Mouse (Mus musculus) c-Kit-positive CD71-positive TER-119-negative erythroid progenitor cells, embryonic 14.5 days (primary cell): Measurements from ENCODE around the gene Gss.
"Not testable (repeated sequence)": the region's sequence is repeated elsewhere in the genome, so short reads cannot be mapped to it uniquely, and the experiment has no call there.

Experiments
- DNase-seq: peaks from one replicate; pipeline ENCODE4 v3.0.0-alpha.2; 2013; ENCODE audit warnings: low read depth

Gss gene

DNA sequence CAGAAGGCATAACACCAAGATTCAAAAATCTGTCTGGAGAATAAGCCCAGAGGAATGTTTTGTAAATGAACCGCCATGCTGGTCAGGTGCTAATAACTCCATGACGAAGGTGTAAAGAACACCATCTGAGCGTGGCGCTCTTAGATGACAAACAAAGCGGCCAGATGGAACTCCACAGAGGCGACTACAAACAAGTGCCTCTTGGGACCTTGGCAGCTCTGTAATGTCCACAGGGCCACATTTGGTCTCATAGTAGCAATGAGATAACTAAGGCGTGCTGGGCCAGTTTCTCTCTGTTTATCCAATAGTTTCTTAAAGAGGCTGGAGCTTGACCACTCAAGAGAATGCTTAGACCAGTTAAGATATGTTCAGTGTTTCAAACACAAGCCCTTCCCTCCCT is 18.6 kb downstream of the Gss start:
- DNase-seq = no peak

DNA sequence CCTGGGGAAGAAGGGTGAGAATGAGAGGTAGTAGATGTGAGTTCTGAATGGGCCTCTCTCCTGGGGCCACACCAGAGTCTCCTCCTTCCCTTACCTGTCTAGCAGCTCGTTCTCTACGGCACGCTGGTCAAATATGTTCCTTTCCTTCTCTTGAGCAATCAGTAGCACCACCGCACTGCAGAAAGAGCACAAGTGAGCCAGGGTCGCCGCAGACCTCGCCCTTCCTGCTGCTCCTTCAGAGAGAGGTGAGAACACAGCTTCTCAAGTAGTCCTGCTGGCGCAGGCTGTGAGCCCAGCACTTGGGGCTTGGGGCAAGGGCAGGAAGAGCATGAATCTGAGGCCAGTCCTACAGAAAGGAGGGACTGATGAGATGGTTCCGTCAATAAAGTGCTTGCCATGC is 19.6 kb downstream of the Gss start:
- no peak for DNase-seq

DNA sequence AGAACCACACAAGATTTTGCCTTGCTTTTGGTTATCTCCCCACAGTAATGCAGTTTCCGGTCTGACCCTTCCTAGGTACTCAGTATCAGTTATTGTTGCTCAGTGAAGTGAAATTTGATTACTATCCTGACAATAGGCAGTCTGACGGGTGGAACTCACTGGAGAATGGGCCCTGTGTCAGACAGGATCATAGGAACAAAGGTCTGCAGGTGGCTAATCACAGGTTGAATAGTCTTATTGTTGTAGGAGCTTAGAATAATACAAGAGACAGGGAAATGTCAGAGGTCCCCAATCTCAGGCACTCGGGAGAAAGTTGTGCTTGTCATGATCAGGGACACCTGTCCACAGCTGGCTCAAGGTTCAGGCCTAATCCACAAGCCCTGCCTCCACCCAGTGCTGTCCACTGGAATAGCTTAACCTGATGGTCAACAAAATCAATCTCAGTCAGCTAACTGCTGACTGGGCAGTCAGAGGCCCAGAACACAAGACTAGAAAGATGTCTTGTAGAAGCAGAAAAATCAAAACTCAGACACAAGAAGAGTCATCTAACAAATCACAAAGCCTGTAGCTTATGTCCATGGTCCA is 23.3 kb downstream of the Gss start:
- DNase-seq = no peak

DNA sequence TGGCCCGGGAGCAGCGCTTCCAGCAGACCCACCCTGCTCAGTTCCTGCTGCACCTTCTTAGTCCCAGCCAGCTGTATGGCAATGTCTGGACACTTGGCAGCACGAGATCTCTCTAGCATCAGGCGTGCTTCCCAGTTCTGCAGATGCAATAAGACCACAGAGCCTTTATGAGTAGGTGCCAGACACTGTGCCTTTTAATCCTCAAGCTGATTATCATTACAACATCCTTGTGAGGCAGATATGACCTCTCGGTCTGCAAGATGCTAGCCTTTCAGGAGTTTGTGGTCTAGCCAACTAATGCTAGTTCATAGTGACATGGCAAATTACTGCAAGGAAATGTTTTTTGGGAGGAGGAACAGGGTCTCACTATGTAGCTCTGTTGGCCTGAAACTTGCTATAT is 24.9 kb downstream of the Gss start:
- no peak for DNase-seq

DNA sequence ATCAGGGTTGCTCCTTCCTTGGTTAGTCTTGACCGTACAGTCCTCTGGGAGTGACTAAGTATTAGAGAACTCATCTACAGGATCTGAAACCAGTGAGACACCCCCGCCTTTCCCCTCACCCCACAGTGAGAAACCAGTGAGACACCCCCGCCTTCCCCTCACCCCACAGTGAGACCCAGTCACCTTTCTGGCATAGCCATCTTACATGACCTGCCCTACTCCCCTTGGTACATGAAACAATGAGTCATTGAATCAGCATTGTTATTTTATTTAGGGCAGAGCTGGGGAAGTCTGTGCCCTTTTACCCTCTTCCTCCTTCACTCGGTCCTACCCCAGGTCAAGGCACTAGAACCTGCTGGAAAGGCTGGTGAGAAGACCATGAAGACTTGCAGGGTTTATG is 29.7 kb downstream of the Gss start:
- no peak for DNase-seq

DNA sequence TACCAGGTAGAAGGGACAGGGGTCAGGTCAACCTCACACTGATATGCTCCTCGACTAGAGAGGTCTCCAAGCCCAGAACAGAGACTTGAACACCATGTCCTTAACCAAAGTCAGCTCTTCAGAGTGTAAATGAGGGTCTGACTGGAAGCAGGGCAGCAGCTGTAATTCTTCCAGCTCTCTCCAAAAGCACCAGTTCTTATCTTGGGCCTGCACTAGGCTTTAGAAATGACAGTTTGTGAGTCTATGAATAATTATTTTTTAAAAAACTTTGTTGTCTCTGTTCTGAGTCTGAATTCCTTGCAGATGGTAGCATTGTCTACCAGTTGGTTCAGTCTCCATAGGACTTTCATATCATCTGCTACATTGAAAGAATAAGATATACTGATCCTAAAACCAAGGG is 30.4 kb downstream of the Gss start:
- no peak for DNase-seq

DNA sequence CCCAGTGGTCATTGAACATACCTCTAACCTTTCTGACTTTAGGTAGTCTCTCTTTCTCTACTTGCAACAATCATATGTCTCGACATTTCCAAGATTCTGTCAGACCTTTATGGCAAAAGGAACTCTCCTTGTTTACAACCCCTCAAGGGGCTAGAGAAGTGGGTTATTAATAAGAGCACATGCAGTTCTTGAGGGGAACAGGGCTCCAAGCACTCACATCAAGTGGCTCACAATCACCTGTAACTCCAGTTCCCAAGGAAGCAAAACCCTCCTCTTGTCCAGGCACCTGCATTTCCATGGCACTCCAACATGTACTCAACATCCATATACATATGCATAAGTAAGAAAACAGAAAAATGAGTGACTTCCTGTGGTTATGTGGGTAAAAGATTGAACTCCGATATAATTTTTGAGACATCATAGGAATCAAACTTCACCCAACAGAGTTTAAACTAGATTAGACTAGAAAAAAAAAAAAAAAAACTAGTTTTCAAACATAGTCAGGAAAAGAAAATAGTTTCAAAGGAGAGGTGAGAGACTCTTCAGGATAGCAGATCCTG is 38.1 kb downstream of the Gss start:
- DNase-seq = no peak

DNA sequence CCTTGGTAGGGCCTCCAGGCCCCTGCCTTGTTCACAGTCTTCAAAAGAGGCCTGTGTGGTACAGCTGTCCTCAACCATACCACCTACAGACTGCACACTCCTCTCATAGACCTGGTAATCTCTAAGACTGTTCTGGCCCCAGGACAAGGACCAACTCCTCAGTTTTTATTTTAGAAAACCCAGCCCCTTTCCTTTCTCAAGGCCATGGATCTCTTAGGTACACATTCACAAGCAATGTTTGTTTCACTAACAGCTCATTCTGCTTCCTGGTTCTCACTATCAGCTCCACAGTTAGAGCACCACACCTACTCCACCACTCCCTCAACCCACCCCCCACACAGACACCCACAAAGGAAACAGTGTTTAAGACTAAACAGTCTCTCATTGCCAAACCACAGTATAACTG is 39.7 kb downstream of the Gss start:
- peak; percentile 38 for DNase-seq

DNA sequence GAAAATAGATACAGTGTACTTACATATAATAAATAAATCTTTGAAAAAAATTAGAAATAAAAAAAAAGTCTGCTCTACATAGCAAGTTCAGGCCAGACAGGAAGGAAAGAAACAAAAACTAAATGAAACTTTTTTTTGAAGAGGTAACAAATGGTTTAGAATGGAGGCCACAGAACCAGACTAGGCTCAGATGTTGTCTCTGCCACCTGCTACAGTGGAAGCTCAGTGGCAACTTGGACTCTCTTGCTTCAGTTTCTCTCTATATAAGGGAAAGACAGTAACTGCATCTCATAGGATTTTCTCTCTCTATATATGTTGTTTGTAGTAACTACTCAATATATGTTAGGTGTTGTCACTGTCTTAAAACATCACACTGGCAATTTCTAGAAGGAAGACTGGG is 40.3 kb downstream of the Gss start:
- no peak for DNase-seq

DNA sequence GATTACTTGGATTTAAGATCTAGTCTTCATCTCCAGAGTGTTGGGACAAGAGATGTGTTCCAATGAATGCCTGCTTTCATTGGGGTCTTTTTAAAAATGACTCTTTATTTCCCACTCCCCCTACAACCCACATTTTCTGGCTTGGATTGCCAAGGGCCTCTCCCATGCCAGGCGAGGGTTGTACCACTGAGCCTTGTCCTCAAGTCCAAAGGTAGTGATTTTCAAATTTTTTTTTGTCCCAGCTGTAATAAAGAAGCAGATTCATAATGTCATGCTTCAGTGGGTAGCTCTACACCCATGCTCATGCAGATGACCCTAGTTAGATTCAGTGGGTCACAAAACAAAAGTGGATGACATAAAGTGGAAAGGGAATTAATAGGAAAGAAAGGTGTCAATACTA is 45.7 kb downstream of the Gss start:
- DNase-seq = no peak

DNA sequence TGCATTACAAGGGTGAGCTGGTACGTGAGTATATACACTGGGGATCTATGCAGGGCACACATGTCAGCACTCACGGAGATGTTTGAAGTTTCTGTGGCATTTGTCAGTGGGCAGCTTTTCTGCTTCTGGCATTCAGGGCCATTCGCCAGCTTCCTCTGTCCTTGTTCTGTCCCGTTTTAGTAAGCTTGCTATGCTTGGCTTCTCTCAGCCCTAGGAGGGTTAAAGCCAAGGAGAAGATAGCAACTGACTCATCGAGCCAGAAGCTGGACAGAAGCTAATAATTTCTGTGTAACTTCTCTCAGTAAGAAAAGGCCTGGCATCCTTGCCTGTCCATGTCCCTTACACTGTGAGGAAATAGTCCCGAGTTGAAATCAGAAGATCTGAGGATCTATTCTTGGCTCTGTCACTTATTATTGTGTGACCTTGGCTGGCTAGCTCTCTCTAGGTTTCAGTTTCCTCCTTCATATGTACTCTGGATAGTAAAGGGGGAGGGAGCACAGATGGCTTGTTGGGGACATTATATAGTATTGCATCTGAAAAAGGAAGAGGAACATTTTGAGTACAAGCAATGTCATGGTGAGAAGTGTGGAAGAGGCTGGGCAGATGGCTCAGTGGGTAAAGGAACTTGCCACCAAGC is 51.7 kb downstream of the Gss start:
- no peak for DNase-seq

DNA sequence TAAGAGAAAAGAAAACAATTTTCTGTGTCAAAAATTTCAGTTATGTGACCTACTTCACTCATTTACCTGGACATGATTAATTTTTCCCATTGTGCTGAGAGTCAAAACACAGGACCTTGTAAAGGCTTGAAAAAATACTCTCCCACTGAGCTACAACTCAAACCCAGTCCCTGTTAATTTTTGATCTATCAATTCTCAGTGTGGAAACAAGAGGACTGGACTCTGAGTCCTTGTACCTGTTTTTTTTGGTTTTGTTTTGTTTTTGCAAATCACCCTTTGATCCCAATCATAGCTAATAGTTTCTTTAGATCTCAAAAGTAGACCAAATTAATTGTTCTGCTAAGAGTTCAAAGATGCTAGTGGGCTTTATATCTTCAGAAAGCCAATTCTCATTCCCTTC is 52.9 kb downstream of the Gss start:
- DNase-seq = no peak

DNA sequence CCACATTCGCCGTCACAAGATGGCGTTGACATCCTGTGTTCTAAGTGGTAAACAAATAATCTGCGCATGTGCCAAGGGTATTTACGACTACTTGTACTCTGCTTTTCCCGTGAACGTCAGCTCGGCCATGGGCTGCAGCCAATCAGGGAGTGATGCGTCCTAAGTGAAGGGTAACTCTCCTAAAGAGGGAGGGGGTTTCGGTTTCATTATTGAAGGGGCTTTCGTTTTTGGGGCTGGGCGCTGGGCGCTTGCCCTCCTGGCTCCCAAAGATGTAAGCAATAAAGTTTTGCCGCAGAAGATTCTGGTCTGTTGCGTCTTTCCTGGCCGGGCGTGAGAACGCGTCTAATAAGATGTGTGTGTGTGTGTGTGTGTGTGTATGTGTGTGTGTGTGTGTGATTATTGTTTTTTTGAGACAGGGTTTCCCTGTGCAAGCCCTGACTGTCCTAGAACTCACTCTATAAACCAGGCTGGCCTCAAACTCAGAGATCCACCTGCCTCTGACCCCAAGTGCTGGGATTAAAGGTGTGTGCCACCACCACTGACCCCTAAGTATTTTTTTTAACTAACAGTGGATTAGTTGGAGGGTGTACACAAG is 54.0 kb downstream of the Gss start:
- DNase-seq = not testable (repeated sequence)

DNA sequence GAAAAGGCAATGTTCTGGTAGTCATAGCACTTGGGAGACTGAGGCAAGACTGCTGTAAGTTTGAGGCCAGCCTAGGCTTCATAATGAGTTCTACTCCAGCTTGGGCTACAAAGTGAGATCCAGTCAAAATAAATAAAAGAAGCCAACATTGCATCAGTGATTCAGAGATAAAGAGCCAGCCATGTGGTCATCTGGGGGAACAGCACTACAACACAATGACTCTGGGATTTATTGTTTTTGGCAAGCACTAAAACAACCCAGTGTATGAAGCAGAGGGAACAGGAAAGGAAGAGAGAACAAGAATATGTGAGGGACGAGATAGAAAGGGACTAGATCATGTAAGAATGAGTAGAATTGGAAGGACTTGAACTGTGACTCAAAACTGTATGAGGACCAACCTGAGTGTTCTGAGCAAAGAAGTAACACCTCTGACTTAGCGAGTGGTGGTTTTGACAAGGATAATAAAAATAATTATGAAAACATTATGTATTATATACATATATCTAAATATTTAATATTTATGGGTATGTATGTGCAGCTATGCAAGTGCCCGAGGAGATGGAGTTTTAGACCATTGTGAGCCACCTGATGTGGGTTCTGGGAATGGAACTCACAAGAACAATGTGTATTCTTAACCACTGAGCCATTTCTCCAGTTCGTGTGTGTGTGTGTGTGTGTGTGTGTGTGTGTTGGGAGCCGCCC is 54.7 kb downstream of the Gss start:
- DNase-seq = no peak

DNA sequence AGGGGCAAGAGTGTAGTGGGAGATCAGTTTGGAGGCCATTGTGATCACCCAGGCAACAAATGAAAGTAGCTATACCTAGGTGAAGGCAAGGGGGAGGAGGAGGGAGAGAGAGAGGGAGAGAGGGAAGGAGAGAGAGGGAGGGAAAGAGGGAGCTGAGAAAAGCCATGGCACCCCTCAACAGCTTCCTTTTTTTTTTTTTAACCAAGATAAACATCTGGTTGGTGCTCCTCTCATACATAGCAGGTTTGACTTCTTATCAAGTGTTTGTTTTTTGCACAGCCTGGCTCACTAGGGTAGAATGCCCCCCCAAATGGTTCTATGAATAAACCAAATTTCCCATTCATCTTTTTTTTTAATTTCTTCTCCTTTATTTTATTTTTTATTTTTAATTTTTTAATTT is 56.3 kb downstream of the Gss start:
- no peak for DNase-seq

DNA sequence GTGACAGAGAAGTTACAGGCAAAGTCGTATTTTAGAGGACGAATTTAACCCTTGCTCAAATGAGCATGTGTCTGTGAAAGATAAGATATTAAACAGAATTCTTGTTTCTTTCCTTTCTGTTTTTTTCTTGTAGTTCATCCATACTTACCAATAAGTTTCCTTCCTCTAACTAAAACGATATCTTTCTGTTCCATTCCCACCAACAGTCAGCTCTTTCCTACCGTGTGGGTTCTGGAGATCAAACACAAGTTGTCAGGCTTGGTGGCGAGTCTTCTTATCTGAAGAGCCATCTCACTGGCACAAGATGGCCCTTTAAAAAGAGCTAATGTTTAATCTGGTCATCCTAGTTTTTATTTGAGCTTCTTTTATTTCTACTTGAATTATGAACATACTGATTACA is 65.2 kb downstream of the Gss start:
- DNase-seq = peak; percentile 59

DNA sequence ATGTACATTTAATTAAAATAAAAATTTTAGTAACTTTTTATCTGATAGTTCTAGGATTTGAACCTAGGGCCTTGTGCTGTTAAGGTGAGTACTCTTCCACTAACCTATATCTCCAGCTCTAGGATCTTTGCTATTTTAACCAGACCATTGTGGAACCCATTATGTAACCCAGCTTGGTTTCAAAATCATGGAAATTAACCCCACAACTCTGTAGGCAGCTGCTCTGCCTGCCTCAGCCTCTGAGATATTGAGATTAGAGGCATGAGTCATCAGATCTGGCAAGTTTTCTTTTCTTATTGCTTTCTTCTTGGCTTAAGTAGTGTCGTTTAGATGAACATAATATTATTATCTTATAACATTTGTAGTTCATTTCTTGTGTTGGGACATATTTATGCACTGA is 68.2 kb downstream of the Gss start:
- DNase-seq = no peak

DNA sequence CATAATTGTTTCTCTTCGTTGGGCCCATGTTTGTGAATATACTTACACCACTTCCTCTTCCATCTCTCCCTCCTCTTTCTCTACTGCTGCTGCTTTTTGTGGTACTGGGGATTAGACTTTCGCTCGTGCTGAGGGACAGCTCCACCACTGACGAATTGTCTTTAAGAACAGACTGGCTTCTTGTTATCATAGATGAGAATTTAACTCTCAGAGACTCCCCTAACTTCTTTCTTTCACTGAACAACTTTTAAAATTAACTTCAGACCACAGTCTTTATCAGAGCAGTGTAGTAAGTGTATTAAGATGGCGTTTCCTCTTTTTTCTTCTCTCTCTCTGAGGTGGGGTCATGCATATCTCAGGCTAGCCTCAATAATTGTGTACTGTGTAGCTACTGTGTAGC is 68.9 kb downstream of the Gss start:
- DNase-seq = no peak

DNA sequence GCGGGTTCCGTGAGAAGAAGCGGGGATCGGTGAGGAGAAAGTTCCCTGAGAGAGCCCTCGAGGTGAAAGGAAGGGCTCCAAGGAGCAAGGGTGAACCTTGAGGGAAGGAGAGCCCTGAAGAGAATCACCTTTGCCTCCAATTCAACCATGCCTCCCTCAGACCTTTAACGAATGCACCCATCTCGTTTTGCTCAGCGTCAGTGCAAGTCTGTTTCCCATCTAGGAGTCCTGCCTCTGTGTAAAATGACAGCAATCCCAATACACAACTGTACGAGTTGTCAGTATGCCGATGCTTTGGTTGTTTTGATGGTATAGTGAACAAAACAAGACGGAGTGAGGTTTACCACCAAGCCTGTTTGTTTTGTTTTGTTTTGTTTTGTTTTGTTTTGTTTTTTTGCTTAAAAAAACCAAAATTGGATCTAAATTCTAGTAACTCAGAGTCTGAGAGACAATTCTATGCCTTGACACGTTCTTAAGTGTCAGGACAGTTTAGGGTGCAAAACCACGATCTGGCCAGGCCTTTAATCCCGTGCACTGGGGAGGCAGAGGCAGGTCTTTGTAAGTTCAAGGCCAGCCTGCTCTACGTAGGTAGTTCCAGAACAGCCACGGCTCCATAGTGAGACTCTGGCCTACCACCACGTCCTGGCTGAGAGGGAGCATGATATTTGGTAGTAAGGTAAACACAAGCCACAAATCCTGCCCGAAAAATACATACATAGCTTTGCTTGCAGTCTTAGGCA is 73.9 kb downstream of the Gss start:
- no peak for DNase-seq

DNA sequence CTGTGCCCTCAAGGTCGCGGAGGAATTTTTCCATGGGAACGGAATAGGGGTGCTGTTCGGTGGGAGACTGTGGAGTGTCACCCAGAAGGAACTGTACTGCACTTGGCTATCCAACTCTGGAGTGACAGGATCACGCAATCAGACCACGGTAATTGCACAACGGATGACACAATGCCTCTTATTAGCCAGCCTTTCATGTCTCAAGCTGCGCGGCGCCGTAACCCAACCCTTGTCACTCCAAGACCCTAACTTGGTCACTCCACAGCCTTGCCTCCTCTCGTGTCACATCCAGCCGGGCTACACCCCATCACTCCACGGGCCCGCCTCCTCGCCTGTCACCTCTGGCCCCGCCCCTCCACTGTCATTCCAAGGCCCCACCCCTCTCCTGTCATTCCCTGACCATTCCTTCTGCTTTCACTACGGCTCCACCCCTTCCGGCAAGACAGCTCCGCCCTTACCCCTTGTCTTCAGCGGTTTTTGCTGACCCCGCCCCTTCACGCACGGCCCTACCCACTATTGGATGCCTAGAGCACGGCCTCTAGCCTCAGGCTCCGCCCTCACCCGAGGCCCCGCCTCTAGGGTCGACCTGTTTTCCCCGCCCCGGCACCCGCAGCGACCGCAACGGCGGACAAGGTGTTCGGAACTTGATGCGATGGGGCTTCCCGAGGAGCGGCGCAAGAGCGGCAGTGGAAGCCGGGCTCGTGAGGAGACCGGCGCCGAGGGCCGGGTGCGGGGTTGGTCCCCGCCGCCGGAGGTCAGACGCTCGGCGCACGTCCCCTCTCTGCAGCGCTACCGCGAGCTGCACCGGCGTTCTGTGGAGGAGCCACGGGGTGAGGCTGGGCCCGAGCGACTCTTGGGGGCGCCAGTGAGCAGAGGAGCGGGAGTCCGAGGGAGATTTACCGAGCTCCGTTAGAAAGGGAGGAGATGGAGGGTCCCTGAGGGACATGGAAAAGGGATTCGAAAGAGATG is 74.9 kb downstream of the Gss start, which contains the start of the genes Acss2 and Ggt7:
TSS of gene Acss2 (plus strand) at position 494 of the 969 bp plus-strand sequence.
TSS of gene Ggt7 (minus strand) at position 783 of the 969 bp plus-strand sequence.
- peak; percentile 99 for DNase-seq

DNA sequence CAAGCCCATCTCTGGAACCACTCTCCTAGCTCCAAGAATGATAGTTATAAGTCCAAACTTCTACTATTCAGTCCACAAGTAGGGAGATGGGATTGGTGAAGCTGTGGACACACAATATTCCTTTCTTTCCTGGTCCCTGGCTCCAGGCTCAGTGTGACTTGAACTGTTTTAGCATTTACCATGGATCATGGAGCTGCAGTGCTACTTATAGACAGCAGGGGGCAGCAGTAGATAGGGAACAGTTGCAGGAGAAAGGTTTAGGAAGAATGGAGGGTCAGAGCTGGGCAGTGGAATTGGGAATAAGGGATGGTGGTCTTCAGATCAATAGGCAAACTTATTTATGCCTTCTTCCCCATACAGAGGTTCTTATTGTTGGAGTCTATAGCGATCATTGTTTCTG is 76.7 kb downstream of the Gss start:
- DNase-seq = no peak
